ENCODE assay signal across 7 mouse cellular contexts in genomic region chr16:22547741-22548140, GRCm38 (mm10).
A peak's percentile ranks its signal among the peaks of the same experiment; 100 is the strongest.
DNase-seq lines count a peak whose midpoint lies in the region; ATAC-seq and TF ChIP-seq lines count a peak whose summit lies in the region.

No protein-coding gene starts in this region.

- no peaks in the 10 kb centered on the region for H3K36me3 ChIP-seq in lung, postnatal 0 days (ENCODE audit: insufficient read depth, low read length)
- no peaks in the 10 kb centered on the region for H3K36me3 ChIP-seq in hindbrain, embryonic 10.5 days
- H3K36me3 ChIP-seq in liver, postnatal 0 days (replicated peaks; ENCODE audit: insufficient read depth, low read length): no peaks in the 10 kb centered on the region

- no peak for TF ChIP-seq EP300 in lung, postnatal 0 days (IDR thresholded peaks at IDR 0.05)
- no peak for TF ChIP-seq EP300 in liver, postnatal 0 days (IDR thresholded peaks at IDR 0.05; ENCODE audit: low read depth)

- no peak overlapping the region for H3K9ac ChIP-seq in lung, postnatal 0 days (replicated peaks; ENCODE audit: low read depth)
- H3K9ac ChIP-seq in liver, postnatal 0 days (replicated peaks): no peak overlapping the region

- no peak for DNase-seq in lung, postnatal 0 days (ENCODE audit: low spot score)
- DNase-seq in lung, postnatal 36 days: no peak
- DNase-seq in hindbrain, embryonic 10.5 days (ENCODE audit: low spot score): no peak
- DNase-seq in liver, postnatal 0 days: no peak
- no peak for DNase-seq in cerebellum, postnatal 25 days
- DNase-seq in retina, embryonic 14.5 days (ENCODE audit: low spot score): no peak

- H3K9me3 ChIP-seq in lung, postnatal 0 days (ENCODE audit: low read length): no peaks in the 10 kb centered on the region
- H3K9me3 ChIP-seq in hindbrain, embryonic 10.5 days: no peaks in the 10 kb centered on the region
- H3K9me3 ChIP-seq in liver, postnatal 0 days (ENCODE audit: low read length): no peaks in the 10 kb centered on the region

- ATAC-seq in lung, postnatal 0 days: no peak
- peak; percentile 21; the same call in 1 of the 2 replicates for ATAC-seq in liver, postnatal 0 days
- ATAC-seq in inflammation-experienced regulatory T-cells, adult 6 months: no peak

- peak overlapping the region; percentile 36; the same call in 1 of the 2 replicates for H3K4me3 ChIP-seq in lung, postnatal 0 days (ENCODE audit: low read depth, low read length)
- H3K4me3 ChIP-seq in hindbrain, embryonic 10.5 days: peak overlapping the region; percentile 57
- H3K4me3 ChIP-seq in liver, postnatal 0 days (ENCODE audit: low read depth, low read length): peak overlapping the region; percentile 47

- H3K27me3 ChIP-seq in lung, postnatal 0 days (replicated peaks; ENCODE audit: insufficient read depth, low read length): no peaks in the 10 kb centered on the region
- H3K27me3 ChIP-seq in hindbrain, embryonic 10.5 days (ENCODE audit: insufficient read depth, poor library complexity, severe bottlenecking): peaks cover 21% of the 10 kb centered on the region
- no peaks in the 10 kb centered on the region for H3K27me3 ChIP-seq in liver, postnatal 0 days (ENCODE audit: insufficient read depth, low read length)

- H3K4me2 ChIP-seq in lung, postnatal 0 days (replicated peaks; ENCODE audit: low read depth, low read length): peak overlapping the region; percentile 62
- peak overlapping the region; percentile 88 for H3K4me2 ChIP-seq in liver, postnatal 0 days (ENCODE audit: low read depth, low read length)

- no peak for TF ChIP-seq CTCF in lung, postnatal 0 days (IDR thresholded peaks at IDR 0.05)
- TF ChIP-seq CTCF in liver, postnatal 0 days (IDR thresholded peaks at IDR 0.05; ENCODE audit: low read depth): no peak

- H3K27ac ChIP-seq in lung, postnatal 0 days (ENCODE audit: low read length): no peak overlapping the region
- peak overlapping the region; percentile 87; the same call in 1 of the 2 replicates for H3K27ac ChIP-seq in hindbrain, embryonic 10.5 days
- no peak overlapping the region for H3K27ac ChIP-seq in liver, postnatal 0 days (ENCODE audit: low read depth)

- peaks cover 13% of the 10 kb centered on the region; the same call in 1 of the 2 replicates for H3K4me1 ChIP-seq in lung, postnatal 0 days (ENCODE audit: insufficient read depth, low read depth, low read length)
- peaks cover 25% of the 10 kb centered on the region for H3K4me1 ChIP-seq in hindbrain, embryonic 10.5 days (replicated peaks)
- H3K4me1 ChIP-seq in liver, postnatal 0 days (ENCODE audit: insufficient read depth): peaks cover 16% of the 10 kb centered on the region

- 43% methylated on average over 10 of the region's 10 CpGs for WGBS in lung, postnatal 0 days
- 59% methylated on average over 10 of the region's 10 CpGs for WGBS in hindbrain, embryonic 10.5 days
- 43% methylated on average over 10 of the region's 10 CpGs for WGBS in liver, postnatal 0 days (ENCODE audit: insufficient replicate concordance)
